Mouse (Mus musculus) testis, adult 2 months (tissue): ENCODE data around the gene Cadps.

Source experiments
- CTCF ChIP-seq: fragments of 200-500 bp; IDR thresholded peaks from 2 replicates; pipeline ENCODE4 v1.5.1; 2012; ENCODE audit warnings: low read depth, mild to moderate bottlenecking, inconsistent platforms, low read length, moderate library complexity; ENCODE audit not compliant: control insufficient read depth, insufficient read depth, insufficient replicate concordance
- POLR2A ChIP-seq: fragments of 200-500 bp; IDR thresholded peaks from 2 replicates; pipeline ENCODE4 v1.6.1; 2012; ENCODE audit warnings: low read depth, mild to moderate bottlenecking, inconsistent platforms, low read length, moderate library complexity; ENCODE audit not compliant: control insufficient read depth

DNA sequence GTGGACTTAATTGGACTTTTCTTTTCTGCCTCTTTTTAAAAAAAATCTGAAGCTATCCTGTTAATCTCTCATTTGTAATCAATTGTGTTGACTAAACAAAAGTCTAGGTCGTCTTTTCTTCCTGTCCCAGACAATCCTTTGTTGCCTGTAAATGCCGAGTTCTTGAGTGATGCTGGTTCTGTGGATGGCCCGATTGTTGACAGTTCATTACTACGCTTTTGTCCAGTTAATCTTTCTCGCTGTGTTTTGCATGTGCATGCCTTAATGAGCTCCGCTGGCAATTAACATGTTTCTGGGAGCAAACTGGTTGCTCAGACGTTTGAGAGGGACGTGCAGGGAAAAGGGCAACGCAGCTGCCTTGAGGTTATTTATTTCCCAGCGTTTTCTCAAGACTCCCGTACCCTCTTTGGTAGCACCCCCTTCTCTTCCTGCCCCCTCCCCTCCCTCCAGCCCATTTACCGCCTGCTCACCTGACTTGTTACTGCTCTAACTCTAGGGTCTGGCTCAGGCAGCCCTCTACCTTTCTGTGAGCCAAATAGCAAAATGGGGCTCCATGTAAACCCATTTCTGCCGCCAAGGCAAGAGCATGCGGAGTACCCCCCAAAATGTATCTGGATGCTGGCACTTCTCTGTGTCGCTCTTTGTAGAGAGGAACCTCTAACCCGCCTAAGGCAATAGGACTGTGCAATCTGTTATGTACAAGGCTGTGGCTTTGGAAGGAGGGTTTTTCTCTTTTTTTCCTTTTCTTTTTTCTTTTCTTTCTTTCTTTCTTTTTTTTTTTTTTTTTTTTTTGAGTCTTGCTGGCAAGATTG lies 484.7 kb downstream of the Cadps start:
- no peak for TF ChIP-seq CTCF
- no peak for TF ChIP-seq POLR2A
